9 mouse cellular contexts compared by ENCODE assay signal in genomic region chr12:69497121-69497520, GRCm38 (mm10).
DNase-seq lines count a peak whose midpoint lies in the region; ATAC-seq and TF ChIP-seq lines count a peak whose summit lies in the region.
"Had no signal": no experiment of that assay in that cellular context is flagged by ENCODE, and none has a peak within 500 bp of the region (broad histone marks: within the 10 kb centered on the region; RNA-seq: fewer than 3 reads in every experiment).

No protein-coding gene starts in this region.

- H3K27ac ChIP-seq in neural tube, embryonic 14.5 days (ENCODE audit: low read depth, low read length) = no peak overlapping the region
- H3K27ac ChIP-seq in embryonic facial prominence, embryonic 15.5 days (replicated peaks) = peak overlapping the region; percentile 85
- peak overlapping the region; percentile 74 for H3K27ac ChIP-seq in heart, postnatal 0 days (ENCODE audit: low read depth)
- H3K27ac ChIP-seq: macrophage had no signal

- no peak overlapping the region for H3K9ac ChIP-seq in neural tube, embryonic 14.5 days (replicated peaks; ENCODE audit: low read depth, low read length)
- no peak overlapping the region for H3K9ac ChIP-seq in embryonic facial prominence, embryonic 15.5 days
- 0 out of 2 replicates have a peak overlapping the region, but pooled peaks have one; percentile 8 for H3K9ac ChIP-seq in heart, postnatal 0 days (replicated peaks; ENCODE audit: low read depth, low read length)

- no peaks in the 10 kb centered on the region for H3K9me3 ChIP-seq in neural tube, embryonic 14.5 days (ENCODE audit: control insufficient read depth, low read length)
- H3K9me3 ChIP-seq in embryonic facial prominence, embryonic 15.5 days (replicated peaks) = no peaks in the 10 kb centered on the region
- H3K9me3 ChIP-seq in heart, postnatal 0 days (replicated peaks; ENCODE audit: control insufficient read depth, low read length) = no peaks in the 10 kb centered on the region

- no peaks in the 10 kb centered on the region for H3K36me3 ChIP-seq in neural tube, embryonic 14.5 days (ENCODE audit: control insufficient read depth, insufficient read depth, low read length)
- no peaks in the 10 kb centered on the region for H3K36me3 ChIP-seq in embryonic facial prominence, embryonic 15.5 days
- H3K36me3 ChIP-seq in heart, postnatal 0 days (replicated peaks; ENCODE audit: control insufficient read depth, insufficient read depth, low read length) = no peaks in the 10 kb centered on the region

- peak; percentile 58; the same call in 1 of the 2 replicates for ATAC-seq in neural tube, embryonic 14.5 days (ENCODE audit: low read depth)
- peak; percentile 78 for ATAC-seq in embryonic facial prominence, embryonic 15.5 days (ENCODE audit: insufficient number of reproducible peaks, low FRiP score, low TSS enrichment, low read depth)
- peak; percentile 73 for ATAC-seq in heart, postnatal 0 days (ENCODE audit: insufficient read depth, low read depth)
- no peak for ATAC-seq in inflammation-experienced regulatory T-cells, adult 6 months

- H3K4me2 ChIP-seq in neural tube, embryonic 14.5 days (ENCODE audit: low read depth, low read length) = no peak overlapping the region
- peak overlapping the region; percentile 12; the same call in 1 of the 2 replicates for H3K4me2 ChIP-seq in embryonic facial prominence, embryonic 15.5 days (replicated peaks)
- 0 out of 2 replicates have a peak overlapping the region, but pooled peaks have one; percentile 20 for H3K4me2 ChIP-seq in heart, postnatal 0 days (ENCODE audit: low read depth, low read length)

- H3K4me3 ChIP-seq in neural tube, embryonic 14.5 days (ENCODE audit: low read depth, low read length) = no peak overlapping the region
- H3K4me3 ChIP-seq in embryonic facial prominence, embryonic 15.5 days (replicated peaks) = no peak overlapping the region
- H3K4me3 ChIP-seq in heart, postnatal 0 days (ENCODE audit: low read depth, low read length) = no peak overlapping the region

- peaks cover 3% of the 10 kb centered on the region for H3K4me1 ChIP-seq in neural tube, embryonic 14.5 days (ENCODE audit: control insufficient read depth, insufficient read depth, low read length)
- H3K4me1 ChIP-seq in embryonic facial prominence, embryonic 15.5 days = peaks cover 61% of the 10 kb centered on the region
- peaks cover 32% of the 10 kb centered on the region for H3K4me1 ChIP-seq in heart, postnatal 0 days (ENCODE audit: control insufficient read depth, insufficient read depth)

- WGBS in neural tube, embryonic 14.5 days = 69% methylated on average over 7 of the region's 7 CpGs
- 30% methylated on average over 7 of the region's 7 CpGs for WGBS in embryonic facial prominence, embryonic 15.5 days
- WGBS in heart, postnatal 0 days = 25% methylated on average over 7 of the region's 7 CpGs

- no peak for DNase-seq in neural tube, embryonic 10.5 days (ENCODE audit: extremely low spot score, low spot score)
- DNase-seq in heart, postnatal 0 days (ENCODE audit: low spot score) = peak; percentile 62
- peak; percentile 93 for DNase-seq in left cerebral cortex, postnatal 4 days
- peak; percentile 30 for DNase-seq in right cerebral cortex, postnatal 25 days
- DNase-seq in embryo, embryonic 10.5 days (ENCODE audit: low spot score) = no peak

- TF ChIP-seq EP300 in heart, postnatal 0 days (IDR thresholded peaks at IDR 0.05; ENCODE audit: low read depth) = no peak

- no peaks in the 10 kb centered on the region for H3K27me3 ChIP-seq in neural tube, embryonic 14.5 days (ENCODE audit: control insufficient read depth, insufficient read depth, low read length)
- no peaks in the 10 kb centered on the region for H3K27me3 ChIP-seq in embryonic facial prominence, embryonic 15.5 days
- H3K27me3 ChIP-seq in heart, postnatal 0 days (ENCODE audit: control insufficient read depth, insufficient read depth, low read length) = no peaks in the 10 kb centered on the region

- intact Hi-C loops in left cerebral cortex, postnatal 4 days (cut with DNase I) = no loop called here

- TF ChIP-seq CTCF in heart, postnatal 0 days (IDR thresholded peaks at IDR 0.05; ENCODE audit: low read depth) = no peak

Comparison
In these comparisons a context has a peak if more than half of its experiments do, and no peak if none do; other contexts are left out.
1. DNase-seq: peak in heart, postnatal 0 days (single experiment), left cerebral cortex, postnatal 4 days (single experiment) and right cerebral cortex, postnatal 25 days (single experiment); none in neural tube, embryonic 10.5 days (single experiment) and embryo, embryonic 10.5 days (single experiment).